Mouse (Mus musculus) megakaryocyte, adult 5-6 weeks (primary cell): ENCODE data around the gene Ulk4. TPM values are rescaled to one million over a fixed set of nuclear protein-coding genes. Genes with fewer than 3 reads are reported as not detected.
A peak's percentile ranks its signal among the peaks of the same experiment; 100 is the strongest.

ENCODE experiments used
- ATAC-seq: 2 replicates; pipeline ENCODE4 v1.8.0; 2016; ENCODE audit warnings: mild to moderate bottlenecking, inconsistent platforms; ENCODE audit not compliant: poor library complexity, severe bottlenecking
- total RNA-seq, 2 experiments: library from RNA; stranded (forward) in 1 of 2; stranded (reverse) in 1 of 2; fragments of 153-499, 151-499 nt in 1 of 2; fragments of 221-1000, 200-1000 nt in 1 of 2; gene quantifications; 2 replicates each; pipeline versions ENCODE4 v1.2.3 to v1.2.4; 2015 to 2017

Gene Ulk4
- total RNA-seq, 2 experiments from 2014 or later: 0.20 to 1.0 TPM

DNA sequence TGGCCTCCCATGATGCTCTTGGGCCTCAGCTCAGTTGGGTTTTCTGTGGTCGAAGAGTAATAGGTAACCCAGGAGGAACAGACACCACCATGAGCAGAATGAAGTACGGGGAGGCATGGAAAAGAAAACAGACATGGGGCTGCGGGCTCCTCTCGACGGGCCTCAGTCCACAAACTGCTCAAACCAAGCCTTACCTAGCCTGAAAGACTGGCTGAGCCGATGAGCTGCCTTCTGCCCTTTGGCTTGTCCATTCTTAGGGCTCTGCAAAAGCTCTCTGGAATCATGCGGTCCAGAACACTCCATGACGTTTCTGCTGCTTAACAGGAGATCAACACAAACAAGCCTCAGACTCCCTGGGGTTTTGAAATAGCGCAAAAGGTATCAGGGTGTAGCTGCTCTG lies 19.9 kb downstream of the Ulk4 start:
- no peak for ATAC-seq

DNA sequence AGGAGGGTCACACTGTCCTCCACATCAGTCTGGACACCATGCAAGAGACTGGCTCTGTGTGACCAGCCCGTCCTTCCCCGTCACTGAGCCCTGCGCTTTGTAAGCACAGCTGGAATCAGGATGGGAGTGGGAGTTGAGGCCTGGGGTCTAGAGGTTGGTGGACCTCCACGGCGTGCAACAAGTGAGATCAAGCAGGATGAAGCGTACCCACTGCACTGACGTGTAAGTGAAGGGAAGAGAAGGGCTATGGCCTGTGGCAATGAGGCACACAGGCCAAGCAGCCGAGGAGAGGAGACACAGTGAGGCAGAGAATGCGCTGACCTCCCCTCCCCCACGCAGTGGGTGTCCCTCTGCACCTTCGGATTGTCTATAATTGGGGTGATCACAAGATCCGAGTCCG lies 22.2 kb downstream of the Ulk4 start:
- ATAC-seq: no peak

DNA sequence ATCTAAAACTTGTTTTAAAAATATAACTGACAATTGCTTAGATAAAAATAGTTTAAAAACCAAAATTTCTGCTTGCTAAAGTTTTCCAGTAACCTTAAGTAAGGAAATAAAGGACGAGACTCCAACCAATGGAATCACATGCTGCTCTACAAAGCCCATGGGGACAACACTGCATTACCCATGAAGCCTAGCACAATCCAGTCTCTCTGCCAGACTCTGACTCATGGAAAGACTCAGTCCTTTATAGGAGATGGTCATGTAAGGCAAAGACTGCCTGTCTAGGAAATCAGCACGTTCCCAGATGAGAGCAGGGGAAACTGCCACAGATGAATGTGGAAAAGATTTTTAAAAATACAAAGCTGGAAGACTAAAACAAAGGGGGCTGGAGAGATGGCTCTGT lies 23.0 kb downstream of the Ulk4 start:
- ATAC-seq: no peak

DNA sequence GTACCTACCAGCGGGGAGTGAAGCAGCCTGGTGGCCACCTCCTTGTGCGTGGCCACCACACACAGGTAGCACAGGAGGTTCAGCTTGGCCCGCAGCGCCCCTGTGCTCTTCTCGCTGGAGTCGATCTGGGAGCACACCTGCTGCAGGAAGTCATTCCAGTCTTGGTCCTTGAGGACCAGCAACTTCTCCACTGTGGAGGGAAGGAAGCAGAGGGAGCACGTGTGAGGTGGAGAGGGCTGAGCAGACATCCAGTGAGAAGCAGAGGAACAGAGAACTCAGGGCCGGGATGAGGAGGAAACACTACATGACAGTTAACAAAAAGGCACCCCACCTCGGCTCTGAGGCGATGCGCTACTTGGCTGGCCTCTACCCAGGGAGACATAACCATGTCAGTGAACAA lies 26.1 kb downstream of the Ulk4 start:
- ATAC-seq: no peak

DNA sequence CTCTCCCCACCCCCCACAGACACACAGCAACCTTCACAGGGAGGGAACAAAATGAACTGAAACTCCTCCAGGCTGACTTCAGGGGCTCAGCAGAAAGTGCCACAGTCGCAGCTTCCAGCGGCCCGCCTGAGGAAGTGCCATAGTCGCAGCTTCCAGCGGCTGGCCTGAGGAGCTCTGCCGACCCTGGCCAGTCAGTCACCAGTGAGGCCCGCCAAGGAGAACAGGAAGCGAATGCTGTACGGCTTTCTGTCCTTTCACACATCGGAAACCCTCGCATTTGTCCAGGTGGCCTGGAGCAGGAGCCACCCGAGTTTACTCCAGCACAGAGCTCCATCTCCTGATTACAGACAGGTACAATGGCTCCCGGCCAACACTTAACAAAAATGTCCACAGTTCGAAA lies 27.2 kb downstream of the Ulk4 start:
- ATAC-seq: peak; percentile 89

DNA sequence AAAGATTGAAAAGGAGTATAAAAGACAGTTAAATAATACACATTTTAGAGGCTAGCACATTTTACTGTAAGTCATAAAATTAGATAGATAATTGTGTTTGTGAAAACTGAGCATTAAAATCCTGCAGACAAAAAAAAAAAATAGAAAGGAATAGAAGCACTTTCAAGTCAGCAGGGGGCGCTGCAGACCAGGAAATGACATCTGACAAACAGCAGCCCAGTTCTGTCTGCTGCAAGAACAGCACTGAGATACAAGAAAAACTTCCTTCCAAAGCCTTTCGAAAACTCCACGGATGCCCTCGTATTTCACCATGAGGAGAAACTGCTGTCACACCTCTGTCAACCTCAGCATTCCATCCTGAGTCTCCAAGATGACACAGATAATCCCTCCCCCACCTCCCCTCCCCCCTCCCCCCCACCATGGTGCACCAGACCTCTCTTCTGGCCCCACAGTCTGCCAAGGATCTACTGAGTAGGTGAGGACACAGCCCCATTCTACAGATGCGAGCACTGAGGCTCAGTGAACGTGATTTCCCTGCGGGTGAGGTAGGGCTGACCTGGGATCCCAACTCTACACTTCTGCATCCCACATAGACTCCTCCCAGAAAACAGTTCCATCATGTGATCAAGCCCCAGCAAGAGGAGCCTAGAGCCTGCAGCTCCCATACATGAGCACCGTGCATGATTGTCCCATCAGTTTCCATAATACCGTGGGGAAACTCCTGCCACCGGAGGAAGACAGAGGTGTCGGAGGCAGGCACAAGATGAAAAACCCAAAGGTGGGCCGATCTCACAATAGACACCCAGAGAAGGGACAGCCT lies 28.8 kb downstream of the Ulk4 start:
- ATAC-seq: peak; percentile 74

GRCm38 (mm10) chr9:121247047-121247446 lies 29.9 kb downstream of the Ulk4 start:
- ATAC-seq: no peak

DNA sequence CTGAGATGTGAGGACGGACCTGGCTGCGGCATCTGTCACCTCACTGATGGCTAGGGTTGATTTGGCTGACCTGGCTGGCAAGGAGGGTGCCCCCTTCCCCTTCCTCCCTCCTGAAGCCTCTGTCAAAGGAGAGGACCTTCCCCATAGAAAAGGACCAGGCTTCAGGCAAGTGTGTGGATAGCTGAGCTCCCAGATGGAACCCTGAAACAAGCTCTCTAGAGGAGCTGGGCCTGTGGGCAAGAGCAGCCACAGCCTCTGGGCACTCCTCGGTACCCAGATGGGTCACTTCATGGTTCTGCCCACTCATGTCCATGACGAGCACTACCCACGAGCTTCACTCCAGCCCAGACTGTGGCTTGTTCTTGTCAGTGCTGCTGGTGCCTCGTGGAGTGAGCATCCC lies 34.7 kb downstream of the Ulk4 start:
- ATAC-seq: no peak

GRCm38 (mm10) chr9:121241806-121242205 lies 35.2 kb downstream of the Ulk4 start:
- ATAC-seq: peak; percentile 66

DNA sequence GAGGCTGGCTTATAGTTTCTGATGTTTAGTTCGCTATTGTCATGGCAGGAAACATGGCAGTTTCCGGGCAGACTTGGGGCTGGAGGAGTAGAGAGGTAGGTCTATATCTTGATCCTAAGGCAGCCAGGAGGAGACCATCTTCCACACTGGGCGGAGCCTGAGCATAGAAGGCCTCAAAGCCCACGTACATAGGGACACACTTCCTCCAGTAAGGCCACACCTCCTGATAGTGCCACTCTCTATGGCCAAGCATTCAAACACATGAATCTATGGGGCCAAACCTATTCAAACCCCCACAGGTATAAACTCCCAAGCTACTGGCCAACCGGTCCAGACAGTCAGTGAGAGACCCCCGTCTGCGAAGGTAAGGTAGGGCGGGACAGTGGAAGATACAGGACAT lies 35.6 kb downstream of the Ulk4 start:
- no peak for ATAC-seq

DNA sequence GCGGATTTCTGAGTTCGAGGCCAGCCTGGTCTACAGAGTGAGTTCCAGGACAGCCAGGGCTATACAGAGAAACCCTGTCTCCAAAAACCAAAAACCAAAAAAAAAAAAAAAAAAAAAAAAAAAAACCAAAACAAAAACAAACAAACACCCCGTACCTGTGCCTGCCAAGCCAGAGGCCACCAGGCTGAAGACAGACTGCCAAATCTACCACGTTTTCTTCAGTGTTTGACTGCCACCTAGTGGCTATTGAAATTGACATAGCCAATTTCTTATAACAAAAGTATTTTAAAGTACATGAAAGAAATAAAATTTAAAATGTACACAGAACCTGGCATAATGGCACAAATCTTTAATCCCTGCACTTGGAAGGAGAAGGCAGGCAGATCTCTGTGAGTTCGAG lies 36.8 kb downstream of the Ulk4 start:
- peak; percentile 84 for ATAC-seq

- ATAC-seq: no peak
These were observed 37.4 kb downstream of the Ulk4 start for GRCm38 (mm10) chr9:121239571-121239970.

- ATAC-seq: no peak
These were observed 58.4 kb downstream of the Ulk4 start for GRCm38 (mm10) chr9:121218636-121219035.

- ATAC-seq: peak; percentile 79
These were observed 58.8 kb downstream of the Ulk4 start for GRCm38 (mm10) chr9:121218230-121218629.

DNA sequence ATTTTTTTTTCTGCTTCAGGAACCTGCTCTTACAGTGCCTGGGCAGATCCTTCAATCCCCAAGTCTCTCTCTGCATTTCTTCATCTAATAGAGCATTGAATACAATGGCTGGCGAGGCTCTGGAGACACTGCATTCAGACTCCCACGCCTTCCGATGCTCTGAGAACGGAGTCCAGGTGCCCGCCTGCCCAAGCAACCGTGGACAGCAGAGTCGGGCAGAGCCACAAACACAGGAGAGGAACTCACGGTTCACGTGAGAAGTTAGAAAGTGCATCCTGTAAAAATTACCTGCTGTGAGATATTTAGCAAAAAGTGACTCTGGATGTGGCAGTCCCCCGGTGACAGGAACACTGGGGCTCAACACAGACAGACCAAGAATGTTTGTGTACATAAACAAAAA lies 59.3 kb downstream of the Ulk4 start:
- no peak for ATAC-seq

GRCm38 (mm10) chr9:121216536-121217320 lies 60.3 kb downstream of the Ulk4 start:
- ATAC-seq: no peak

DNA sequence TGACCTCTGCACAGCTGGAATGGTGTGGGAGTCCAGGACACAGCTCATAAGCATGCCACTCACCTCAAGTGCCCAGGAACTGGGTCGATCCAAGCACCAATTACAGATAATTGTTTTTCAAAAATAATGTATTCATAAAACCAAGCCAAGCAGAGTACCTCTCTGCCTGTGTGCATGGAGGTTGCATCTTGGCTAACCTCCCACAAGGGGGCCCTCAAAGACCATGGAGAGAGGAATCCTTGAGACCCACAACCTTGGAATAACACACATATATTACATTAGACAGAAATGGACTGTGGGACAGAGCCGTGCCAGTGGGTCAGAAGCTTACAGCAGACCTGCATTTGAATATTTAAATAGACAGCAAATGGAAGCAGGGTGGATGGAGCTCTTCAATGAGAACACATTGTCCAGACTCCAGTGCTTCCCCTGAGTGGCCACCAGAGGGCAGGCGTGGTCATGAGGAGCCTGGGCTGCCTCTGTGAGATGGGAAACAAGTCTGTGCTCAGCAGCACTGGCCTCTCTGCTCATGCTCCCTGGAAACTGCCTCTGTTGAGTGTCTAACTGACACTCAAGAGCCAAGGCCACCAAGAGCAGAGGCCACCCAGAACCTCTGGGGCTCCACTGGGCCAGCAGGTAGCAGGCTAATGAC lies 61.5 kb downstream of the Ulk4 start:
- ATAC-seq: peak; percentile 89

- no peak for ATAC-seq
These were observed 64.7 kb downstream of the Ulk4 start for GRCm38 (mm10) chr9:121212322-121212721.

GRCm38 (mm10) chr9:121205046-121205445 lies 72.0 kb downstream of the Ulk4 start:
- ATAC-seq: no peak

GRCm38 (mm10) chr9:121204149-121204800 lies 72.7 kb downstream of the Ulk4 start:
- ATAC-seq: no peak

DNA sequence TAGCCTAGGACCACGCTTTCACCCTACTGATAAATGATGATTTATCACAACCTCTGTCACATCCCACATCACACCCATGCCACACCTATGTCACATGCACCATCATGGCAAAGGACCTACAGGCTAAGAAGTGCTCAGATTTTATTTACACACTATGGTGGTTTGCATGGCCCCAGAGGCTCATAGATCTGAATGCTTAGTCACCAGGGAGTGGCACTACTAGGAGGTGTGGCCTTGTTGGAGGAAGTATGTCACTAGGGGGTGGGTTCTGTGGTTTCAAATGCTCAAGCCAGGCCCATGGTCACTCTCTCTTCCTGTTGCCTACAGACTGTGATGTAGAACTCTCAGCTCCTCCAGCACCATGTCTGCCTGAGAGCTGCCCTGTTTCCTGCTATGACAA lies 73.3 kb downstream of the Ulk4 start:
- no peak for ATAC-seq
